Mouse (Mus musculus) C2C12 (cell line): ENCODE measurements around the gene Nhsl2.

Experiments
- CTCF ChIP-seq: IDR thresholded peaks from one replicate; pipeline ENCODE4 v1.5.1; 2011; ENCODE audit not compliant: control insufficient read depth, insufficient read depth, insufficient read length
- MYOD1 ChIP-seq: IDR thresholded peaks from one replicate; pipeline ENCODE4 v1.6.1; 2011; ENCODE audit warnings: low read depth; ENCODE audit not compliant: control insufficient read depth, insufficient read length
- MYOG ChIP-seq: IDR thresholded peaks from one replicate; pipeline ENCODE4 v1.6.1; 2011; ENCODE audit not compliant: control insufficient read depth, insufficient read length; ENCODE audit errors: extremely low read depth
- USF1 ChIP-seq: IDR thresholded peaks from one replicate; pipeline ENCODE4 v1.6.1; 2011; ENCODE audit warnings: low read depth, mild to moderate bottlenecking, control low read depth, moderate library complexity

DNA sequence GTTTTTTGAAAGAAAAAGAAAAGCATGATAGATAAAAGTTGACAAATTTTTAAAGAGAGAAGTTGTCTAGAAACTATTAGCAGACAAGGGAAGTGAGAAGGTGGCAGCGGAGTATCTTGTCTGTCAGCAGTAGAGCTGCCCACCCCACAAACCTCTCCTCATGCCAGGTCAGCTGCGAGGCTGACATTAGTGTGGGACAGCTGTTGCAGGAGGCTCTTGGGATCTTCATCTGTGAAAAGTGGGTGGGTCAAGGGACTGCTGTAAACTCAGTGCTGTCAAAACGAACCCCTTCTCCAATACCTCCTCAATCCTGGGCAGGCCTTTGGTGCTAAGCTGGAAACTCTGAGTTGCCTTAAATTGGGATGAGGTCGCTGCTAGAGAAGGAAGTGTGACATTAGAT is 202.0 kb downstream of the Nhsl2 start:
- TF ChIP-seq CTCF (no peak), USF1 (no peak), MYOG (no peak), MYOD1 (no peak)
